Mouse (Mus musculus): ENCODE measurements at regions not wholly inside any gene's neighbourhood (a gene's known extent, or its start where the extent isn't known, plus 50 kb on each side); places are given as distances from the start of the nearest gene placed in this dataset.

DNA sequence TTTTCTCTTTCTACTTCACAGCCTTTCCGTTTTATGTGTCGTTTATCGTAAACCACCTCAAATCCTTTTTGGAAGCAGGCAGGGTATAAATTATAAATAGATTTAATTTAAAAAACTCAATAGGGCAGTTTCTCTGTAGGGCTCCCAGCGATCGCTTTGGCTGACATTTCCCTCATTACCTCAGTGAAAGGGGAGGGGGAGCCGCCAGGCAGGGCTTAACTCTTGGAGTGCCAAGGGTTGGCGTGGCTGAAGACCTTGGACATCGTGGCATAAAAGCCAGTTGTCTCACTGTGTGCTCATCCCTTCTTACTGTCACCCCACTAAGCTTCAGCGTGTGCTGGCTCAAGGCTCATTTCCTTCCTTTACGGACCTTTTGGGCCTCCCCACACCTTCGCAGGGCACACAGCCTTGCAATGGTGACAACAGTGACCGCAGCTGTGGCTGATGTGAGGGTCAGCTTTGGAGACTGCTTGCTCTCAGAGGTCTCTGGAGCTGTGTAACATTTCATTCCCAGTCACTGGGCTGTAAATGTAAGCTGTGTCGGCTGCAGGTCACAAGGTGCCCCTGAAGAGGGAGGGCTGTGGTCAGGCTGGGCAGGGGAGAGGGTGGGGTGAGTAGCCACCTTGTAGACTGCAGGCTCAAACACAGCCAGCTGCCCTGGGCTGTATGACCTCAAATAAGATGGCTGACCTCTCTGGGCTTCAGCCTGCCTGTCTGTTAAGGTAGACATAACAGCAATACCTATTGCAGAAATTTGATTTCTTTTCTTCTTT is 81.6 kb upstream of the Stx16 start:
- Histone ChIP-seq H3K27ac (no peak overlapping the region), H3K9me3 (ENCODE audit: control insufficient read depth, low read length) (no peaks in the 10 kb centered on the region), H3K4me1 (replicated peaks; ENCODE audit: control insufficient read depth in 2 of 2, insufficient read depth in 2 of 2, low read length in 1 of 2) (peaks cover 0 to 4% of the 10 kb centered on the region in 2 experiments; a peak in 1 of 4 replicates), H3K4me2 (ENCODE audit: low read depth) (no peak overlapping the region), H3K9ac (replicated peaks) (no peak overlapping the region), H3K36me3 (replicated peaks; ENCODE audit: control insufficient read depth, insufficient read depth, low read depth) (no peaks in the 10 kb centered on the region), H3K4me3 (ENCODE audit: insufficient read depth in 1 of 2, low read depth in 2 of 2, low read length in 2 of 2) (no peak overlapping the region), H3K27me3 (ENCODE audit: control insufficient read depth, insufficient read depth, low read length) (no peaks in the 10 kb centered on the region)
- DNase-seq (ENCODE audit: low read depth in 3 of 3, low spot score in 3 of 3) (no peak), ATAC-seq (ENCODE audit: insufficient read depth) (no peak)
- TF ChIP-seq EP300 (IDR thresholded peaks at IDR 0.05; ENCODE audit: low read depth): no peak
- no peak for TF ChIP-seq CTCF (IDR thresholded peaks at IDR 0.05; ENCODE audit: low read depth)
- WGBS (ENCODE audit: insufficient replicate concordance): 46% methylated on average over 13 of the region's 13 CpGs

DNA sequence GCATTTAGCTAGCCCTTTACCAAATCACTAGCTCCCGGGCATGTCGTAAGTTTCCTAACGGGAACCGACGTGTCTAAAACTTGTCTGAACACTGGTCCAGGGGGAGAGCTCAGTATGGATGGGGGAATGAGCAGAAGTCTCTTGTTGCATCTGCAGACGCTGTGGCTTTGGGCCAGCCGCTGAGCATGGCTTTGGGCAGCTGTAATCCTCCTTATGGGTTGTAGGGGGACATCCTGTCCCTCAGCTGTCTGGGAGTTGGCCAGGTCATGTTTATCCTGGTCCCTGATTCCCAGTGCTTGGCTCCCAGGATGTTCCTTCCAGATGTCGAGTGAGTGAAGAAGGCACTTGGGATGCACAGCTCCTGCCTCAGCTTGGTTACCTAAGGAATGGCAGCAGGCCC is 71.4 kb upstream of the Stx16 start:
- no peaks in the 10 kb centered on the region for H3K9me3 ChIP-seq (ENCODE audit: control insufficient read depth, low read length)
- no peak for TF ChIP-seq EP300 (IDR thresholded peaks at IDR 0.05; ENCODE audit: low read depth)
- no peak for TF ChIP-seq CTCF (IDR thresholded peaks at IDR 0.05; ENCODE audit: low read depth)
- no peak overlapping the region for H3K27ac ChIP-seq
- H3K9ac ChIP-seq (replicated peaks): no peak overlapping the region
- H3K36me3 ChIP-seq (replicated peaks; ENCODE audit: control insufficient read depth, insufficient read depth, low read depth): no peaks in the 10 kb centered on the region
- WGBS (ENCODE audit: insufficient replicate concordance): 78% methylated on average over 8 of the region's 8 CpGs
- DNase-seq (ENCODE audit: low read depth in 3 of 3, low spot score in 3 of 3): no peak
- ATAC-seq (ENCODE audit: insufficient read depth): no peak
- H3K4me1 ChIP-seq (replicated peaks; ENCODE audit: control insufficient read depth in 2 of 2, insufficient read depth in 2 of 2, low read length in 1 of 2): no peaks in the 10 kb centered on the region
- H3K27me3 ChIP-seq (ENCODE audit: control insufficient read depth, insufficient read depth, low read length): no peaks in the 10 kb centered on the region
- no peak overlapping the region for H3K4me3 ChIP-seq (ENCODE audit: insufficient read depth in 1 of 2, low read depth in 2 of 2, low read length in 2 of 2)
- H3K4me2 ChIP-seq (ENCODE audit: low read depth): no peak overlapping the region

DNA sequence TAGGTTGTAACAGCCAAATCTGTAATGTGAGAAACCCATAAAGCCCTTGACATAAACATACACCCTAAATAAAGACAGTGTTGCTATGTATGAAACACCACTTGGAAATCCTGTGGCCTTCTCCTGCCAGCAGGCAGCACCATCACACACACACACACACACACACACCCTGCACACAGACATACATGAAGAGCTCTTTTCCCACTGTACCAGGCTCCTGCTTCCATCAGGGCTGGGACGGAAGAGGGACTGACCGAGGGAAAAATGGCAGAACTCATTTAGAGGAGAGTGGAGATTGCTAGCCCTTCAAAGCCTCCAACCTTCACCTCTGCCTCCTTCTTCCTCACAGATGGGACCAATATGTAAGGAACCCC is 68.1 kb upstream of the Stx16 start:
- Histone ChIP-seq H3K9me3 (ENCODE audit: control insufficient read depth, low read length) (no peaks in the 10 kb centered on the region), H3K27ac (no peak overlapping the region), H3K4me1 (replicated peaks; ENCODE audit: control insufficient read depth in 2 of 2, insufficient read depth in 2 of 2, low read length in 1 of 2) (no peaks in the 10 kb centered on the region), H3K4me3 (ENCODE audit: insufficient read depth in 1 of 2, low read depth in 2 of 2, low read length in 2 of 2) (no peak overlapping the region), H3K9ac (replicated peaks) (no peak overlapping the region), H3K4me2 (ENCODE audit: low read depth) (no peak overlapping the region), H3K27me3 (ENCODE audit: control insufficient read depth, insufficient read depth, low read length) (no peaks in the 10 kb centered on the region), H3K36me3 (replicated peaks; ENCODE audit: control insufficient read depth, insufficient read depth, low read depth) (no peaks in the 10 kb centered on the region)
- TF ChIP-seq CTCF (IDR thresholded peaks at IDR 0.05; ENCODE audit: low read depth): no peak
- no peak for TF ChIP-seq EP300 (IDR thresholded peaks at IDR 0.05; ENCODE audit: low read depth)
- ATAC-seq (ENCODE audit: insufficient read depth) (no peak), DNase-seq (ENCODE audit: low read depth in 3 of 3, low spot score in 3 of 3) (no peak)
- WGBS (ENCODE audit: insufficient replicate concordance): 88% methylated on average over 2 of the region's 2 CpGs

- H3K9me3 ChIP-seq (ENCODE audit: control insufficient read depth, low read length): no peaks in the 10 kb centered on the region
- H3K27me3 ChIP-seq (ENCODE audit: control insufficient read depth, insufficient read depth, low read length): no peaks in the 10 kb centered on the region
- ATAC-seq (ENCODE audit: insufficient read depth) (no peak), DNase-seq (ENCODE audit: low read depth in 3 of 3, low spot score in 3 of 3) (no peak)
- H3K9ac ChIP-seq (replicated peaks): no peak overlapping the region
- no peak overlapping the region for H3K4me2 ChIP-seq (ENCODE audit: low read depth)
- TF ChIP-seq CTCF (IDR thresholded peaks at IDR 0.05; ENCODE audit: low read depth): no peak
- TF ChIP-seq EP300 (IDR thresholded peaks at IDR 0.05; ENCODE audit: low read depth): no peak
- no peak overlapping the region for H3K4me3 ChIP-seq (ENCODE audit: insufficient read depth in 1 of 2, low read depth in 2 of 2, low read length in 2 of 2)
- 60% methylated on average over 19 of the region's 19 CpGs for WGBS (ENCODE audit: insufficient replicate concordance)
- no peaks in the 10 kb centered on the region for H3K36me3 ChIP-seq (replicated peaks; ENCODE audit: control insufficient read depth, insufficient read depth, low read depth)
- H3K27ac ChIP-seq: no peak overlapping the region
- no peaks in the 10 kb centered on the region for H3K4me1 ChIP-seq (replicated peaks; ENCODE audit: control insufficient read depth in 2 of 2, insufficient read depth in 2 of 2, low read length in 1 of 2)
Observed at GRCm38 (mm10) chr2:174008350-174009218, 67.5 kb upstream of the Stx16 start.

- WGBS (ENCODE audit: insufficient replicate concordance): 46% methylated on average over 3 of the region's 3 CpGs
- no peak for TF ChIP-seq CTCF (IDR thresholded peaks at IDR 0.05; ENCODE audit: low read depth)
- TF ChIP-seq EP300 (IDR thresholded peaks at IDR 0.05; ENCODE audit: low read depth): no peak
- no peak overlapping the region for H3K9ac ChIP-seq (replicated peaks)
- H3K4me1 ChIP-seq (replicated peaks; ENCODE audit: control insufficient read depth in 2 of 2, insufficient read depth in 2 of 2, low read length in 1 of 2): no peaks in the 10 kb centered on the region
- H3K27ac ChIP-seq: no peak overlapping the region
- no peaks in the 10 kb centered on the region for H3K27me3 ChIP-seq (ENCODE audit: control insufficient read depth, insufficient read depth, low read length)
- no peak overlapping the region for H3K4me3 ChIP-seq (ENCODE audit: insufficient read depth in 1 of 2, low read depth in 2 of 2, low read length in 2 of 2)
- DNase-seq (ENCODE audit: low read depth in 3 of 3, low spot score in 3 of 3) (no peak), ATAC-seq (ENCODE audit: insufficient read depth) (no peak)
- no peaks in the 10 kb centered on the region for H3K9me3 ChIP-seq (ENCODE audit: control insufficient read depth, low read length)
- no peak overlapping the region for H3K4me2 ChIP-seq (ENCODE audit: low read depth)
- H3K36me3 ChIP-seq (replicated peaks; ENCODE audit: control insufficient read depth, insufficient read depth, low read depth): no peaks in the 10 kb centered on the region
Observed at GRCm38 (mm10) chr2:174010038-174010437, 66.1 kb upstream of the Stx16 start.

All from liver, embryonic 14.5 days (tissue).